Mouse (Mus musculus): Measurements from ENCODE around the gene Aqp6. TPM values are rescaled to one million over a fixed set of nuclear protein-coding genes. Genes with fewer than 3 reads are reported as not detected.

Gene Aqp6
- total RNA-seq (2021) = under 1 TPM in 1 of 2 experiments, not detected in 1; 0.15 TPM

DNA sequence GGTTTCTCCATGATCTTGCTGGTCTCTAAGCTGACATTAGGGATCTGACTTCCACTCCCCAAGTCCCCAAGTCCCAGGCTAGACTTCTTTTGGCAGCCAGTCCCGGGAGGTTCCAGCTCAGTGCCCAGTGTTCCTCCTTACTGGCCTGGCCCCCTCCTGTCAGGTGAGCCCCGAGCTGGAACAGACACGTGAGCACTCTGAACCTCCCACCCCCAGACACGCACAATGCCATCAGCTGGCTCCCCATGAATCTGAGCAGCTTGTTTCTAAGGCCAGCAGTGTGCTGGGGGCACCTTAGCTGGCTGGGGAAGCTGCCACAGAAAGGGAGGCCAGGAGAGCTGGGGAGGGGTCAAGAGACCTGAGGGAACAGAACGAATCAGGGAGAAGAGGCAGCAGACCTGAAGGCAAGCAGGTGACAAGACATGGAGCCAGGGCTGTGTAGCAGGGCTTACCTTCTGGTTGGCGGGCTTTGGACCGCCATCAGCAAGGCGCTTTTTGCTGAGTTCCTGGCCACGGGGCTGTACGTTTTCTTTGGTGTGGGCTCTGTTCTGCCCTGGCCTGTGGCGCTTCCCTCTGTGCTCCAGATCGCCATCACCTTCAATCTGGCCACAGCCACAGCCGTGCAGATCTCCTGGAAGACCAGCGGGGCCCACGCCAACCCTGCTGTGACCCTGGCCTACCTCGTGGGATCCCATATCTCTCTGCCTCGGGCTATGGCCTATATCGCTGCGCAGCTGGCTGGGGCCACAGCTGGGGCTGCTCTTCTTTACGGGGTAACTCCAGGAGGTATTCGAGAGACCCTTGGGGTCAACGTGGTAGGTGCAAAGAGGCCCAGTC is at the start of gene Aqp6:
Gene Aqp6, plus strand, starts transcription at position 415 of the 837 bp plus-strand sequence.
- intact Hi-C loops (cut with DNase I) = no loop called here
- no peak for DNase-seq (ENCODE audit: extremely low spot score in 1 of 2, low spot score in 2 of 2)

GRCm38 (mm10) chr15:99553767-99554166 is 47.4 kb upstream of the Aqp6 start:
- intact Hi-C loops (cut with DNase I) = no loop called here
- no peak for DNase-seq (ENCODE audit: extremely low spot score in 1 of 2, low spot score in 2 of 2)

DNA sequence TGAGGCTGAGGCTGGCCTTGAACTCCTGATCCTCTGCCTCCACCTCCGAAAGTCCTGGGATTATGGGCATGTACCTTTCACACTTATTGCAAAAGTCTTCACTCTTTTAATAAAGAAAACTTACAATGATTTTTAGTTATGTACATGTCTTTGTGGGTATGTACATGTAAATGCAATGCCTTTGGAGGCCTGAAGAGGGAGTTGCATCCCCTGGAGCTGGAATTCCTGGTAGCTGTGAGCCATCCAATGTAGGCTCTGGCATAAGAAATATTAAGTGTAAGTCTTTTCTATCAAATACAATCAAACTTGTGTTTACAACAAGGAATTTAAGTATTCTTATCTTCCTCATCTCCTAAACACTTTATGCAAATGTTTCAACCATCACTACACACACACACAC is 42.3 kb upstream of the Aqp6 start:
- no peak for DNase-seq (ENCODE audit: extremely low spot score in 1 of 2, low spot score in 2 of 2)
- intact Hi-C loops (cut with DNase I) = no loop called here

GRCm38 (mm10) chr15:99560246-99560645 is 41.0 kb upstream of the Aqp6 start:
- DNase-seq (ENCODE audit: extremely low spot score in 1 of 2, low spot score in 2 of 2) = no peak
- intact Hi-C loops (cut with DNase I) = no loop called here

GRCm38 (mm10) chr15:99567371-99567770 is 33.8 kb upstream of the Aqp6 start:
- DNase-seq (ENCODE audit: extremely low spot score in 1 of 2, low spot score in 2 of 2) = no peak

DNA sequence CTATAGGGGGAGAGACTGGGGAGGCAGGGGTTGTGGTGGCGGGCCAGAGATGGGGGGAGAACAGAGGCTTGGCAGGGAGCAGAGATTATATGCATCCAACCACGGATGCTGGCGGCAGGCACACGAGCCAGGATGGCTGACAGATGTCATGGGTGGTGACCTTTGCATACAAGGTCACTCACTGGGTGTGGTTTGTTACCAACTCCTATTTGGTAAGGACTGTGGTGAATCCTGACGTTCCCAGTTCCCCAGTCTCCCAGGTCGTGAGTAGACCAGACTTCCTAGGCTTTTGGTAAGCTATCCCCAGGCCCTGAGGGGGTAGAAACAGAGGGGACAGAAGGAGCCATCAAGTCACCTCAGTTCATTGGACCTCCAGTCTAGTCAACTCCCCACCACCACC is 32.5 kb upstream of the Aqp6 start:
- DNase-seq (ENCODE audit: extremely low spot score in 1 of 2, low spot score in 2 of 2) = no peak
- intact Hi-C loops (cut with DNase I) = no loop called here

More at GRCm38 (mm10) chr15:99567371-99567770, 33.8 kb upstream of the Aqp6 start:
- intact Hi-C loops (cut with DNase I) = no loop called here

- peak in 1 of 2 experiments; percentile 23 for DNase-seq (ENCODE audit: extremely low spot score in 1 of 2, low spot score in 2 of 2)
- intact Hi-C loops (cut with DNase I) = no loop called here
These were observed 32.1 kb upstream of the Aqp6 start for GRCm38 (mm10) chr15:99569123-99569522.

- DNase-seq (ENCODE audit: extremely low spot score in 1 of 2, low spot score in 2 of 2) = no peak
- intact Hi-C loops (cut with DNase I) = no loop called here
These were observed 22.3 kb upstream of the Aqp6 start, which contains the start of gene Aqp2 for GRCm38 (mm10) chr15:99578802-99579485. Gene Aqp2, plus strand, starts transcription at chr15:99579055.

- intact Hi-C loops (cut with DNase I) = loop anchor here (10.0 kb wide), 1 partner anchor 169 kb away; no protein-coding TSS in a partner anchor
- DNase-seq (ENCODE audit: extremely low spot score in 1 of 2, low spot score in 2 of 2) = no peak
These were observed 17.5 kb upstream of the Aqp6 start for GRCm38 (mm10) chr15:99583463-99584344.

- intact Hi-C loops (cut with DNase I) = loop anchor here (10.0 kb wide), 1 partner anchor 170 kb away; no protein-coding TSS in a partner anchor
- no peak for DNase-seq (ENCODE audit: extremely low spot score in 1 of 2, low spot score in 2 of 2)
These were observed 16.6 kb upstream of the Aqp6 start for GRCm38 (mm10) chr15:99584407-99585202.

DNA sequence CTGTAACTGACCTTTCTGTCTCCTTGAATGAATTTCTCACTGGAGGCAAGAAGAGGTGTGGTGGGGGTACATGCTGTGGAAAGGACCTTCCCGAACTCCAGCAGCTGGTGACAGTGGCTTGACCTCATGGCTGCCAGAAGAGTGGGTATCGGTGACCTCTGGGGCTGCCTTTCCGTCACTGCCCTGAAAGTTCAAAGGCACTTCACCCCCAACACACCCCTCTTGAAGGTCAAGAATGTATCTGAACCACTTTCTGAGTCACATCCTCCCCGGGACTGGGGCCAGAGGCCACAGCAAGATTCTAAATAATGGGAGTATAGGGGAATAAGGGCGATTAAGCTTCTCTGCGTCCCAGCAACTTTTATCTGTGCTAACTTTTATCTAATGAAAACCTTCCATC is 15.5 kb upstream of the Aqp6 start:
- no peak for DNase-seq (ENCODE audit: extremely low spot score in 1 of 2, low spot score in 2 of 2)
- intact Hi-C loops (cut with DNase I) = loop anchor here (10.0 kb wide), 1 partner anchor 171 kb away; no protein-coding TSS in a partner anchor

GRCm38 (mm10) chr15:99586525-99586924 is 14.7 kb upstream of the Aqp6 start:
- no peak for DNase-seq (ENCODE audit: extremely low spot score in 1 of 2, low spot score in 2 of 2)
- intact Hi-C loops (cut with DNase I) = loop anchor here (10.0 kb wide), 1 partner anchor 172 kb away; no protein-coding TSS in a partner anchor

- DNase-seq (ENCODE audit: extremely low spot score in 1 of 2, low spot score in 2 of 2) = no peak
- intact Hi-C loops (cut with DNase I) = loop anchor here (10.0 kb wide), 1 partner anchor 174 kb away; no protein-coding TSS in a partner anchor
These were observed 12.0 kb upstream of the Aqp6 start for GRCm38 (mm10) chr15:99589237-99589636.

DNA sequence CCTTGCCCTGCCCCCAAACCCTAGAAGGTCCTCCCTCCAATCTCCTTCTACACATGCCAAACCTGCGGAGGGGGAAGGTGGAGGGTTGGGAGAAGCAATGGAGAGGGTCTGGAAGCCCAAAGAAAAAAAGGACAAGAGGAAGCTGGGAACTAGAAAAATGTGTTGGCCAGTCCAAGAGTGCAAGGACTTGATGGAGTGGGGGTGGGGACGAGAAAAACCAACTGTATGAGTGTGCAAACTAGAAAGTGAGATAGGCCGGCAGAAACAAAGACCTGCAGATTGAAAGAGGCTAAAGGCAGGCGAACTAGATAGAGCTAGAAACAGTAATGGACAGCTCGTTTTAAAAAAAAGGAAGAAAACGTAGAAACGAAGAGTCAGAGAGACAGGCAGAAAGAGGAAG is 11.5 kb upstream of the Aqp6 start:
- intact Hi-C loops (cut with DNase I) = loop anchor here (10.0 kb wide), 1 partner anchor 175 kb away; no protein-coding TSS in a partner anchor
- DNase-seq (ENCODE audit: extremely low spot score in 1 of 2, low spot score in 2 of 2) = no peak

DNA sequence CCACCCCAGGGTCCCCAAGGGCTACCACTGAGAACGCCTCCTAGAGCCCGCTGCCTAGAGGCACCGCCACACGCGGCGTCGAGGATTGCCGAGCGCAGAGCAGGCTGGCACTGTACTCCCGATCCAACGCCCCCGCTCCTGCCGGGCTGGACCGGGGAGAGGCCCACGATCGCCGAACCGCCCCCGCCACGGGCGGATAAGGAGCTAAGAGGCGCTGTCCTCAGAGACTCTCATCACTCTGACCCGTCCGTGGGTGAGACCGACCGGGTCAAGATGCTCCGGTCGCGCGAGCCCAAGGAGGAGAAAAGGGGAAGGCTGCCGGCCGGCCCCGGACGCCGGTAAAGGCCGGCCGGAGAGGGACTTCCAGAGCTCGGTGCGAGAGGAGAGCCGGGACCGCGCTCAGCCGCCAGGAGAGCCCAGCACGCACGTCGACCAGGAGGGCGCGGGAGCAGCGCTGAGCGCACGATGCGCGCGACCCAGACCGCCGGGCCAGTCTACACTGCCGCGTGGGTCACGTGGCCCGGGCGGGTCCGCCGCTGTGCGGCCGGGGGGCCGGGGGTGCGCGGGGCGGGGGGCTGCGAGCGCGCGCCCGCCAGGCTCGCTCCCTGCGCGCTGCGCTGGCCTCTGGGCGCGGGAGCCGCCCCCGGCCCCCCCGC is 10.6 kb upstream of the Aqp6 start, which contains the start of gene Aqp5:
Gene Aqp5, plus strand, starts transcription at position 354 of the 656 bp plus-strand sequence.
- intact Hi-C loops (cut with DNase I) = no loop called here
- DNase-seq (ENCODE audit: extremely low spot score in 1 of 2, low spot score in 2 of 2) = no peak

DNA sequence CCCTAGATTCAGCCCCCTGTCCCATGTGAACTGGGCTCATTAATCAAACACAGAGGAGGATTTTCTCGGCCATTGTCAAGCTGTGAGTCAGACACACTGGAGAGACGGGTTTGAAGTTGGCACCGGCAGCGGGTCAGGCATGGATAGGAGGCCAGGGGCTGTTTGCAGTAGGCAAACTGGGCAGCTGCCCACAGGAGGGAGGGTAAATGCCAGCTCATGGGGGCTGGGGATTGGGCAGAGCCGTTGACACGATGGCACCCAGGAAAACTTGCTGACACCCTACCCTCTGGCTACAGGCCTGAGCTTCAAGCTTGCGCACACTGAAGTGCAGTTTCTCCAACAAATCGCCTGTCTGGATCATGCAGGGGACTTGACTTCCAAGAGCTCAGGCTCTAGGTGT is 9.0 kb upstream of the Aqp6 start:
- intact Hi-C loops (cut with DNase I) = no loop called here
- DNase-seq (ENCODE audit: extremely low spot score in 1 of 2, low spot score in 2 of 2) = peak in 1 of 2 experiments; percentile 16

DNA sequence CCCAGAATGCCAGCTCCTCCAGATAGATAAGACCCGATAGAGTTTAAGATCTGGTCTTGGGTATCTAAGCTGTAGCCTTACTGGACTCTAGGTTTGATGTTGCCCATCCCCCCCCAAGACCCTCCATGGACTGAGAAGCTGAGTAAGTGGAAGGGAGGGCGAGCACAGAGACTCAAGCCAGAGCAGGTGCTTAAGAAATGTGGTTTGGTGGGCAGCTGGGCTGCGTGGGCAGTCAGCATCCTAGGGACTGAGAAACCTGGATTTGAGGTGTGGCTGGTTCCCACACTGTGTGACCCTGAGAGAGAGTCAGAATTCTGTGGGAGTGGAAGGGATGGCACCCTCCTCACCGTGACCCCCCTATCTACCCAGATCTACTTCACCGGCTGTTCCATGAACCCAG is 8.3 kb upstream of the Aqp6 start:
- intact Hi-C loops (cut with DNase I) = no loop called here
- no peak for DNase-seq (ENCODE audit: extremely low spot score in 1 of 2, low spot score in 2 of 2)

All from left cerebral cortex, postnatal 10 days (tissue).